ENCODE assay signal across 8 mouse cellular contexts in genomic region chr17:24514270-24515257, GRCm38 (mm10). TPM values are rescaled to one million over a fixed set of nuclear protein-coding genes. Genes with fewer than 3 reads are reported as not detected.
DNase-seq lines count a peak whose midpoint lies in the region; ATAC-seq lines count a peak whose summit lies in the region.

No protein-coding gene starts in this region.

- no peaks in the 10 kb centered on the region for H3K9me3 ChIP-seq in heart, embryonic 13.5 days

- 82% methylated on average over 24 of the region's 24 CpGs for WGBS in heart, embryonic 13.5 days

- no peaks in the 10 kb centered on the region for H3K4me1 ChIP-seq in heart, embryonic 13.5 days

- H3K4me2 ChIP-seq in heart, embryonic 13.5 days: peak overlapping the region; percentile 36

- H3K4me3 ChIP-seq in heart, embryonic 13.5 days: 0 out of 2 replicates have a peak overlapping the region, but pooled peaks have one; percentile 10

- peak overlapping the region; percentile 86 for H3K27ac ChIP-seq in heart, embryonic 13.5 days (replicated peaks)

- H3K9ac ChIP-seq in heart, embryonic 13.5 days: peak overlapping the region; percentile 56; the same call in 1 of the 2 replicates

- peaks cover 92% of the 10 kb centered on the region for H3K36me3 ChIP-seq in heart, embryonic 13.5 days

- H3K27me3 ChIP-seq in heart, embryonic 13.5 days (replicated peaks): no peaks in the 10 kb centered on the region

- no peak for DNase-seq in frontal cortex, postnatal 10 days (ENCODE audit: low spot score in 2 of 2)
- peak; percentile 37 for DNase-seq in kidney, postnatal 10 days
- peak; percentile 65 for DNase-seq in lung, postnatal 25 days (ENCODE audit: low spot score)
- no peak for DNase-seq in embryo, embryonic 10 days (ENCODE audit: low spot score)
- no peak for DNase-seq in right cerebral cortex, postnatal 4 days
- DNase-seq in thymus, postnatal 36 days: no peak

- ATAC-seq in frontal cortex, adult (ENCODE audit: low TSS enrichment): peak; percentile 35; the same call in 1 of the 2 replicates
- no peak for ATAC-seq in heart, embryonic 13.5 days (ENCODE audit: extremely low read depth, insufficient number of reproducible peaks, low FRiP score, low TSS enrichment)

RNA-seq across cellular contexts. Expression of gene Traf7, which starts 13.2 kb away (rescaled TPM):
- 72.5 and 76.1 TPM in 2 replicates for polyA plus RNA-seq in heart, embryonic 13.5 days (2015; fragmentation: Nextera tagmentation; extraction: Ambion mirVana)

RNA-seq across cellular contexts. Expression of gene Rab26, which starts 19.4 kb away (rescaled TPM):
- 1.0 and 1.4 TPM in 2 replicates for polyA plus RNA-seq in heart, embryonic 13.5 days (2015; fragmentation: Nextera tagmentation; extraction: Ambion mirVana)

RNA-seq across cellular contexts. Expression of gene Caskin1, which starts 26.2 kb away (rescaled TPM):
- polyA plus RNA-seq in heart, embryonic 13.5 days (2015; fragmentation: Nextera tagmentation; extraction: Ambion mirVana): 0.55 and 0.76 TPM in 2 replicates

RNA-seq across cellular contexts. Expression of gene Pkd1, which starts 35.1 kb away (rescaled TPM):
- 10.9 and 14.2 TPM in 2 replicates for polyA plus RNA-seq in heart, embryonic 13.5 days (2015; fragmentation: Nextera tagmentation; extraction: Ambion mirVana)

RNA-seq across cellular contexts. Expression of gene Mlst8, which starts 35.7 kb away (rescaled TPM):
- 18.1 TPM in 2 replicates for polyA plus RNA-seq in heart, embryonic 13.5 days (2015; fragmentation: Nextera tagmentation; extraction: Ambion mirVana)

Comparison
In these comparisons a context has a peak if more than half of its experiments do, and no peak if none do; other contexts are left out.
1. DNase-seq: peak in kidney, postnatal 10 days (single experiment) and lung, postnatal 25 days (single experiment); none in frontal cortex, postnatal 10 days (0 of 2), embryo, embryonic 10 days (single experiment), right cerebral cortex, postnatal 4 days (single experiment) and thymus, postnatal 36 days (0 of 2).